Mouse (Mus musculus) thymus, postnatal 25 days (tissue): ENCODE data around the gene P2rx6.
A peak's percentile ranks its signal among the peaks of the same experiment; 100 is the strongest.
"Not testable (repeated sequence)": the region's sequence is repeated elsewhere in the genome, so short reads cannot be mapped to it uniquely, and the experiment has no call there.

Experiments used
- DNase-seq: peaks from one replicate; pipeline ENCODE4 v3.0.0; 2022

P2rx6 gene

GRCm38 (mm10) chr16:17561751-17562208, at the start of gene P2rx6:
Gene P2rx6, plus strand, starts transcription at chr16:17561885.
- no peak for DNase-seq

- DNase-seq, result no peak
These were observed 42.8 kb upstream of the P2rx6 start for GRCm38 (mm10) chr16:17518910-17519309.

GRCm38 (mm10) chr16:17524156-17524555, 37.5 kb upstream of the P2rx6 start:
- DNase-seq, result no peak

- no peak for DNase-seq
These were observed 36.2 kb upstream of the P2rx6 start for GRCm38 (mm10) chr16:17525524-17525923.

GRCm38 (mm10) chr16:17526223-17526622, 35.5 kb upstream of the P2rx6 start:
- no peak for DNase-seq

- DNase-seq, result no peak
These were observed 34.1 kb upstream of the P2rx6 start for GRCm38 (mm10) chr16:17527606-17528005.

- DNase-seq, result no peak
These were observed 33.4 kb upstream of the P2rx6 start for GRCm38 (mm10) chr16:17528276-17528675.

- no peak for DNase-seq
These were observed 31.6 kb upstream of the P2rx6 start for GRCm38 (mm10) chr16:17529981-17530586.

- DNase-seq, result peak; percentile 98
These were observed 30.9 kb upstream of the P2rx6 start, which contains the start of gene Thap7 for GRCm38 (mm10) chr16:17530640-17531288. Gene Thap7, minus strand, starts transcription at chr16:17531136.

GRCm38 (mm10) chr16:17532271-17532670, 29.4 kb upstream of the P2rx6 start:
- no peak for DNase-seq

- no peak for DNase-seq
These were observed 28.9 kb upstream of the P2rx6 start for GRCm38 (mm10) chr16:17532676-17533329.

GRCm38 (mm10) chr16:17536584-17536983, 25.1 kb upstream of the P2rx6 start:
- DNase-seq, result peak; percentile 41

- no peak for DNase-seq
These were observed 19.1 kb upstream of the P2rx6 start for GRCm38 (mm10) chr16:17542632-17543031.

GRCm38 (mm10) chr16:17552837-17553236, 8.8 kb upstream of the P2rx6 start:
- no peak for DNase-seq

- peak; percentile 71 for DNase-seq
These were observed 7.6 kb upstream of the P2rx6 start for GRCm38 (mm10) chr16:17553910-17554685.

- not testable (repeated sequence) for DNase-seq
These were observed 7.0 kb upstream of the P2rx6 start for GRCm38 (mm10) chr16:17554702-17555101.

GRCm38 (mm10) chr16:17556180-17556579, 5.5 kb upstream of the P2rx6 start:
- no peak for DNase-seq

GRCm38 (mm10) chr16:17556907-17557306, 4.8 kb upstream of the P2rx6 start:
- no peak for DNase-seq

- peak; percentile 60 for DNase-seq
These were observed 3.7 kb upstream of the P2rx6 start for GRCm38 (mm10) chr16:17557947-17558480.

GRCm38 (mm10) chr16:17558811-17559210, 2.9 kb upstream of the P2rx6 start:
- DNase-seq, result no peak

GRCm38 (mm10) chr16:17559396-17560027, 2.2 kb upstream of the P2rx6 start:
- DNase-seq, result no peak

- no peak for DNase-seq
These were observed 446 bp upstream of the P2rx6 start, which contains the start of gene Lrrc74b for GRCm38 (mm10) chr16:17561128-17561750. Gene Lrrc74b, minus strand, starts transcription at chr16:17561247.
